13 mouse cellular contexts compared by ENCODE assay signal in genomic region chr2:79185234-79186101, GRCm38 (mm10).
DNase-seq lines count a peak whose midpoint lies in the region; ATAC-seq and TF ChIP-seq lines count a peak whose summit lies in the region.
"Had no signal": no experiment of that assay in that cellular context is flagged by ENCODE, and none has a peak within 500 bp of the region (broad histone marks: within the 10 kb centered on the region; RNA-seq: fewer than 3 reads in every experiment).

No protein-coding gene starts in this region.

- H3K4me3 ChIP-seq in forebrain, embryonic 11.5 days (ENCODE audit: low read depth, low read length) = no peak overlapping the region
- no peak overlapping the region for H3K4me3 ChIP-seq in forebrain, embryonic 10.5 days
- no peak overlapping the region for H3K4me3 ChIP-seq in lung, adult 2 months (replicated peaks; ENCODE audit: extremely low read depth, low read depth, low read length)
- no peak overlapping the region for H3K4me3 ChIP-seq in hindbrain, postnatal 0 days (ENCODE audit: low read length)
- H3K4me3 ChIP-seq in neural tube, embryonic 15.5 days (replicated peaks) = no peak overlapping the region

- no peak for TF ChIP-seq POLR2A in lung, adult 2 months (IDR thresholded peaks at IDR 0.05; ENCODE audit: borderline replicate concordance, extremely low read depth, low read depth, low read length)

- H3K27me3 ChIP-seq in forebrain, embryonic 11.5 days (ENCODE audit: control insufficient read depth, insufficient read depth, low read length) = no peaks in the 10 kb centered on the region
- H3K27me3 ChIP-seq in forebrain, embryonic 10.5 days (ENCODE audit: poor library complexity, severe bottlenecking) = no peaks in the 10 kb centered on the region
- no peaks in the 10 kb centered on the region for H3K27me3 ChIP-seq in hindbrain, postnatal 0 days (ENCODE audit: insufficient read depth, low read length)
- H3K27me3 ChIP-seq in neural tube, embryonic 15.5 days (replicated peaks) = no peaks in the 10 kb centered on the region

- H3K9me3 ChIP-seq in forebrain, embryonic 11.5 days (ENCODE audit: control insufficient read depth, low read length) = no peaks in the 10 kb centered on the region
- no peaks in the 10 kb centered on the region for H3K9me3 ChIP-seq in forebrain, embryonic 10.5 days
- H3K9me3 ChIP-seq in hindbrain, postnatal 0 days (ENCODE audit: low read length) = no peaks in the 10 kb centered on the region
- no peaks in the 10 kb centered on the region for H3K9me3 ChIP-seq in neural tube, embryonic 15.5 days (replicated peaks)
- H3K9me3 ChIP-seq: G1E had no signal

- H3K36me3 ChIP-seq in forebrain, embryonic 11.5 days (ENCODE audit: control insufficient read depth, insufficient read depth, low read length) = no peaks in the 10 kb centered on the region
- H3K36me3 ChIP-seq in forebrain, embryonic 10.5 days (replicated peaks) = no peaks in the 10 kb centered on the region
- H3K36me3 ChIP-seq in hindbrain, postnatal 0 days (ENCODE audit: insufficient read depth, low read length) = no peaks in the 10 kb centered on the region
- H3K36me3 ChIP-seq in neural tube, embryonic 15.5 days = no peaks in the 10 kb centered on the region
- H3K36me3 ChIP-seq: G1E had no signal

- H3K4me2 ChIP-seq in forebrain, embryonic 11.5 days (ENCODE audit: low read depth, low read length, severe bottlenecking) = no peak overlapping the region
- peak overlapping the region; percentile 30; the same call in 1 of the 2 replicates for H3K4me2 ChIP-seq in hindbrain, postnatal 0 days (ENCODE audit: low read depth, low read length)
- no peak overlapping the region; the same call in 1 of the 2 replicates for H3K4me2 ChIP-seq in neural tube, embryonic 15.5 days

- TF ChIP-seq CTCF in lung, adult 2 months (IDR thresholded peaks at IDR 0.05; ENCODE audit: insufficient read depth, low read length) = no peak
- no peak for TF ChIP-seq CTCF in hindbrain, postnatal 0 days (IDR thresholded peaks at IDR 0.05; ENCODE audit: low read depth)

- DNase-seq in forebrain, embryonic 11.5 days (ENCODE audit: low spot score) = no peak
- DNase-seq in forebrain, embryonic 10.5 days (ENCODE audit: extremely low spot score, low spot score) = no peak
- DNase-seq in lung, postnatal 10 days = peak; percentile 13
- DNase-seq in lung, adult 2 months = no peak
- DNase-seq in hindbrain, postnatal 0 days (ENCODE audit: low spot score) = peak; percentile 56
- no peak for DNase-seq in cerebellum, adult 18-20 months
- no peak for DNase-seq in heart, postnatal 36 days
- DNase-seq: B cell, adult 2 months; heart, postnatal 10 days; kidney, adult 9 months; right cerebral cortex, postnatal 14 days had no signal

- peak; percentile 27; the same call in 1 of the 2 replicates for ATAC-seq in forebrain, embryonic 11.5 days (replicated peaks; ENCODE audit: low FRiP score)
- ATAC-seq in hindbrain, postnatal 0 days = peak; percentile 46; the same call in 1 of the 2 replicates
- ATAC-seq in neural tube, embryonic 15.5 days (ENCODE audit: low FRiP score) = no peak

- H3K4me1 ChIP-seq in forebrain, embryonic 11.5 days (replicated peaks; ENCODE audit: control insufficient read depth, insufficient read depth, low read length) = no peaks in the 10 kb centered on the region
- H3K4me1 ChIP-seq in forebrain, embryonic 10.5 days = peaks cover 29% of the 10 kb centered on the region
- H3K4me1 ChIP-seq in lung, adult 2 months (ENCODE audit: control insufficient read depth, insufficient read depth, low read length) = no peaks in the 10 kb centered on the region
- peaks cover 10% of the 10 kb centered on the region; the same call in 1 of the 2 replicates for H3K4me1 ChIP-seq in hindbrain, postnatal 0 days (ENCODE audit: insufficient read depth, low read length)
- H3K4me1 ChIP-seq in neural tube, embryonic 15.5 days = peaks cover 10% of the 10 kb centered on the region

- intact Hi-C loops in heart, postnatal 36 days (cut with DNase I) = no loop called here

- WGBS in forebrain, embryonic 11.5 days = 76% methylated on average over 11 of the region's 11 CpGs
- whole genome bisulfite sequencing in forebrain, embryonic 10.5 days = 88% methylated on average over 11 of the region's 11 CpGs
- 83% methylated on average over 11 of the region's 11 CpGs for WGBS in lung, adult 2 months
- WGBS in hindbrain, postnatal 0 days = 29% methylated on average over 11 of the region's 11 CpGs
- WGBS in neural tube, embryonic 15.5 days = 42% methylated on average over 11 of the region's 11 CpGs

- no peak overlapping the region for H3K27ac ChIP-seq in forebrain, embryonic 11.5 days (ENCODE audit: low read depth, low read length)
- H3K27ac ChIP-seq in forebrain, embryonic 10.5 days = no peak overlapping the region
- H3K27ac ChIP-seq in hindbrain, postnatal 0 days = no peak overlapping the region
- H3K27ac ChIP-seq in neural tube, embryonic 15.5 days (replicated peaks) = peak overlapping the region; percentile 29; the same call in 1 of the 2 replicates

- no peak overlapping the region for H3K9ac ChIP-seq in forebrain, embryonic 11.5 days (ENCODE audit: low read length)
- no peak overlapping the region for H3K9ac ChIP-seq in hindbrain, postnatal 0 days (replicated peaks; ENCODE audit: low read length)
- H3K9ac ChIP-seq in neural tube, embryonic 15.5 days (replicated peaks) = no peak overlapping the region

Comparison
In these comparisons a context has a peak if more than half of its experiments do, and no peak if none do; other contexts are left out.
1. DNase-seq: peak in lung, postnatal 10 days (single experiment) and hindbrain, postnatal 0 days (single experiment); none in forebrain, embryonic 11.5 days (single experiment), forebrain, embryonic 10.5 days (single experiment), lung, adult 2 months (single experiment), cerebellum, adult 18-20 months (0 of 2) and heart, postnatal 36 days (0 of 2).